1 mouse cellular context compared by ENCODE assay signal in the genomic region with DNA sequence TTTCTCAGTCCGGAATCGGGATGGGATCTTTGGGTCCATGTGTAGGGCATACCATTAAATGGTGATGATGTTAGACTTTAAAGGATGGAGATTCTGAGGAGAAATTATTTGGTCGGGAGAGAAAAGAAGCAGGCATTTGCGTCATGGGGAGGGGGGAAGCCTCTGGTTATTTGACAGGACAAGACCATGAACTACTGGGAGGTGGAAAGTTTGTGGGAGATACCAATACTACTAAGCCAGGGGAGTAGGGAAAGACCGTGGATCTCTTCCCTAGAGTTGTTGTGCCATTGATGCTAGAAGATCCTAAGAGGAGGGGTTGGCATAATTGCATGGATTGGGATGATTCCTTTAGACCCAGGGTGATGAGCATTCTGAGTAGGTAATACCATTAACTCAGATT.
TF ChIP-seq lines count a peak whose summit lies in the region.

No protein-coding gene starts in this region.

TF ChIP-seq in MEL, 35 proteins besides CTCF, POLR2A, EP300 and RAD21:
- TF ChIP-seq MAX (IDR thresholded peaks at IDR 0.05; ENCODE audit: low read length) (no peak), E2F4 (IDR thresholded peaks at IDR 0.05; ENCODE audit: borderline replicate concordance, low read depth, low read length) (no peak)
